Mouse (Mus musculus): ENCODE data around the gene Slc25a51.
A peak's percentile ranks its signal among the peaks of the same experiment; 100 is the strongest.

Slc25a51 gene

DNA sequence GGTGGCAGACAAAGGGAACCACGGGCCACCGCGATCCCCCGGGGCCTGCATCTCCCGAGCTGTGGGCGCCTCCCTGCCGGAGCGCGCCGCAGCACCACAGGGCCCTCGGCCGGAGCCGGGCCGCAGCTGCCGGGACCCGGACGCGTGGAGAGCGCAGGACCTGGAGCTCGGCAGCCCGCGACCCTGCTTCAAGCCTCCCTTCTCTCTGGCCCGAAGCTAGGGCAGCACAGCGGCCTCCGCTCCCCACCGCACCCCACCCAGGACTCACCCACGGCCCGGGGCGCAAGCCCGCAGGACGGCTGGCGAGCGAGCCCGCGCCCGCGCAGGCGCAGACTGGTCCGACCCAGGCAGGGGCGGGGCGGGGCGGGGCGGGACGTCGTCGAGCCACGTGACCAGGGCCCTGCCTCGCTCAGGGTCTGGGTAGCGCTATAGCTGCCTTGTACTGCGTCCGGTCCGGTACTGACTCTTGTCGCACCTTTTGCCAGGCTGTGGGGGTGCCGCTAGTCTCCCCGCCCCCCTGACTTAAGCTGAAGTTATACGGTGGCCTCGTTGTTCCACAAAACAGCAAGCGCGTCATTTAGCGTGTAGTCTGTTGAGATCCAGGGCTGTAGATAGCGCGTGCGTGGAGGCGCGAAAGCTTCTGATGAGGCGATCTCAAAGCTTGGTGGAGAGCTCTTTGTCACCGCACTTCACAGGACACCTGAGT, at the start of gene Slc25a51:
Gene Slc25a51, minus strand, starts transcription at position 340 of the 706 bp plus-strand sequence.
- peak; percentile 86 for DNase-seq (ENCODE audit: low read depth, low spot score)

DNA sequence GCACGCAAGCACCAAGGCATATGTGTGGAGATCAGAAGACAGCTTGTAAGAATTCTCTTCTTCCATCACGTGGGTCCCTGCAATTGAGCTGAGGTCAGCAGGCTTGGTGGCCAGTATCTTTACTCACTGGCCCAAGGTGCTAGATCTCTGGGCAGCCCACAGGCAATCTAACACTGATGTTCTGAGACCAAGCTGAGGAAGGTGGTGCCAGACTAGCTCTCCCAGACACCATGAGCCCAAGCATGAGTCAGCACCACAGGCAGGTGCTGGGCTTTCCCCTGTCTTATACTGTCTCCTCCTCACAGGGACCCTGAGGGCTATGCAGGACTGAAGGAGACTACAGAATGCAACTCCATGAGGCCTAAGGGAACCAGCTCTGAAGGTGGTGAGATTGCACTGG, 49.0 kb upstream of the Slc25a51 start:
- no peak for DNase-seq (ENCODE audit: low read depth, low spot score)

DNA sequence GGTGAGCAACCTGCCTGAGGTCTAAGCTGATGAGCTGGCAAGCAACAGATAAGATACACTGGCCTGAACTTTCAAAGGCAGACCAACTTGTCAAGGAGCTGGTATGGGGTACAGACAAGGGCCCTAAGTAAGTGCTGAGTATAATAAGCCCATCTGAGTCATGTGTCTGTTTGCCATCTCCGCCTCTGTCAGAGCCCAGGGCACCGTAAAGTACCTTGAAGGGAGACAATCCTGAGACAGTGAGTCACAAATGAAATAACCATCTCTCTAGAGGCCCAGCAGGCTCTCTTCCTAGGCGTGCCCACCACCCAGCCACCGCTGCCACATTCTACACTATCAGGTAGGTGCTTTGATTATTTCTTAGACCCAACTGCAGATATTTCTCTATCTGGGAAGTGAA, 46.4 kb upstream of the Slc25a51 start:
- no peak for DNase-seq (ENCODE audit: low read depth, low spot score)

DNA sequence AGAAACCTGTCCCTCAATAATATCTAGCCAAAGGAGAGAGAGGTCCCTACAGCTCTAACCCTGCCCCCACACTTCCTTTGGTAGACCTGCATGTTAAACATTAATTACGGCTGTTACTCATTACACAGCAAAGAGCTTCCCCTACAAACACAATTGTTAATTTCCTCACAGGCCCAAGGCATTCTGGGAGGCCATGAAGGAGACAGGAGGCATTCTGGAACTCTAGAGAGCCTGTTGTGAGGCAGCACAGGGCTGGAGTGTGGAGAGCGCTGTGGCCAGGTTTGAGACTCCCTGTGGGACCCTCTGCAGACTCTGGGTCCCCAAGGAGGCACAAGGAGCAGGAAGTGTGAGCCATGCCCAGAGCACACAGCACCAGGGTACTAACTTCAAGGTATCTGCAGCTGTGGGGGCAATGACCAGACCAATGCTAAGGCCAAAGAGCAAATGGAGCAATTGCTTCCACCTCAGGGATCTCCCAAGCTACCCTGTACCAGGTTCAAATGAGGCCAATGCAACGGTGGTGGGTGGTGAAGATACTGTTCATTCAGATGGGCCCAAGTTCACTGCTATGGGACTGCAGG, 44.8 kb upstream of the Slc25a51 start:
- no peak for DNase-seq (ENCODE audit: low read depth, low spot score)

GRCm38 (mm10) chr4:45452569-45453111, 44.1 kb upstream of the Slc25a51 start:
- DNase-seq (ENCODE audit: low read depth, low spot score): no peak

DNA sequence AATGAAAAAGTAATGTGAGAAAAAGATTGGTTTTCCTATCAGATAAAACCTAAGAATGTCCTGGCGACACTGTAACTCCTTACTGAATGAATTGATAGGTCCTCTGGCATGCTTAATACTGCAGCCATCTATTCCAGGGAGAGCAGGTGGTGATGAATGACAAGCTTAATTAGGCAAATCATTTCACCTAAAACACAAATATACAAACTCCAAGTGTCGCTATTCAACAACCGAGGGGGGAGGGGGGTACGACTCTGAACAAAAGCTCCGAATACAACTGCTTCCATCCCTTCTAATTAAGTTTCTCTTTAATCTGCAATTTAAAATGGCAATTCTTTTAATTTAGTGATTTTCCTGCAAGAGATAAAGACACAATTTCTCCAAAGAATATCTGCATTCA, 40.4 kb upstream of the Slc25a51 start:
- DNase-seq (ENCODE audit: low read depth, low spot score): no peak

DNA sequence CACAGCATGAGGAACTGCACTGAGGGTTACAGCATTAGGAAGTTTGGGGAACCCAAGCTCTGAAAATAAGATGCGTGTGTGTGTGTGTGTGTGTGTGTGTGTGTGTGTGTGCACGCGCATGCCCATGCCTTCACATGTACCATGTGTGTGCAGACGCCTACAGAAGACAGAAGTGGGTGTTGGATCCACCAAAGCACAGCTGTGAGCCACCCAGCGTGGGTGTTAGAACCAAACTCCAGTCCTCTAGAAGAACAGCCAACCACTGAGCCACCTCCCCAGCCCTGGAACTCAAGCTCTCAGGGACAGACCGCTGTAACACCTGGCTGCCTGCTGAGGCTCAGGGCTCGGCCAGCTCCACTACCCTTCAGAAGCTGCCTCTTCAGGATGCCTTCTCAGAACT, 39.9 kb upstream of the Slc25a51 start:
- DNase-seq (ENCODE audit: low read depth, low spot score): no peak

GRCm38 (mm10) chr4:45447196-45447595, 38.6 kb upstream of the Slc25a51 start:
- no peak for DNase-seq (ENCODE audit: low read depth, low spot score)

- no peak for DNase-seq (ENCODE audit: low read depth, low spot score)
These were observed 36.7 kb upstream of the Slc25a51 start for GRCm38 (mm10) chr4:45445235-45445634.

- DNase-seq (ENCODE audit: low read depth, low spot score): no peak
These were observed 36.2 kb upstream of the Slc25a51 start for GRCm38 (mm10) chr4:45444813-45445212.

GRCm38 (mm10) chr4:45443652-45444051, 35.1 kb upstream of the Slc25a51 start:
- no peak for DNase-seq (ENCODE audit: low read depth, low spot score)

DNA sequence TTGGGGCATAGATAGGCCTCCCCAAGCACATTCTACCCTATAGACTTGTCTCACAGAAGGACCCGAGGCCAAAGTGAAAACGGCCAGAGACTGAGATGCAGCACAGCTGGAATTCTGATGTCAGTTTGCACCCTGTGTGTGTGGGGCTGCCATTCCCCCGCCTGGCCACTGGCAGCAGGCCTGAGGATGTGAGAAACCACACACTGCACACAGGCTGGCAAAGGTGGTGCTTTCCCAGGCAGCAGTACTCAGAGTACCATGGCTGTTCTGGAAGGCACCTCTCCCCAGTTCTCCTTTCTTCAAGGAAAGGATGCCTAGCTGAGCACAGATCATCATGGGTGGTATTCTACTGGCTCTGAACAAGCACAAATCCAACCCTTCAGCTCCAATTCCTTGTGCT, 33.7 kb upstream of the Slc25a51 start:
- no peak for DNase-seq (ENCODE audit: low read depth, low spot score)

DNA sequence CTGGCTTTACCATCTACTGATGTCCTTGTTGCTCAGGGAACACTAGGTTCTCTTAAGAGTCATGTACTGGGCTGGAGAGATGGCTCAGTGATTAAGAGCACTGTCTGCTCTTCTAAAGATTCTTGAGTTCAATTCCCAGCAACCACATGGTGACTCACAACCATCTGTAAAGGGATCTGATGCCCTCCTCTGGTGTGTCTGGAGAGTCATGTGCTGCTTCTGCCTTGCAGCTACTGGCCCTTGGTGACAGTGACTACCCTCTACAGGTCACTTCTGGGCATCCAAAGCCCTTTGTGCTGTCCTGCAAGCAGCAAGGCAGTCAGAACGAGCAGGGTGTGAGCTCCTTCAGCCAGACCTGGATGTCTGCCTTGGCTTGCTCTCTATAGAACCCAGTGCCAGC, 33.2 kb upstream of the Slc25a51 start:
- DNase-seq (ENCODE audit: low read depth, low spot score): no peak

- no peak for DNase-seq (ENCODE audit: low read depth, low spot score)
These were observed 30.7 kb upstream of the Slc25a51 start for GRCm38 (mm10) chr4:45439281-45439680.

- DNase-seq (ENCODE audit: low read depth, low spot score): no peak
These were observed 28.4 kb upstream of the Slc25a51 start for GRCm38 (mm10) chr4:45437010-45437409.

GRCm38 (mm10) chr4:45436383-45436913, 27.9 kb upstream of the Slc25a51 start:
- DNase-seq (ENCODE audit: low read depth, low spot score): no peak

DNA sequence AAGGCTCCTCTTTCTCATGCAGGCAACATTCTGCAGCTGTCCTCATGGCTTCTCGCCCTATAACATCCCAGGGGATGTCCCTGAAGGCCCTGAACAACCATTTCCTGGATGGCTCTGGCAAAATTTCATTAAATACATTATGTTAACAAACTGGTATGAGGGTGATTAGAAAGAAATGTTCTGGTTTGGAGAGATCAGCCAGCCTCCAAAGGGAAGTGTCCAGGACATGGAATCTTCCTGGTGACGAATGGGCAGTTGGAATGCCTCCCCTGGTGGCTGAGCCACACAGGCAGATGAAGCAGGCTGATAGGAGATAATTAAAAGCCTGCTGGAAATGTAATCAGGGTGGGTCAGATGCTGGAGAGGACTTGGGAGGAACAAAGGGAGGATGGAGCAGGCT, 27.3 kb upstream of the Slc25a51 start:
- DNase-seq (ENCODE audit: low read depth, low spot score): no peak

GRCm38 (mm10) chr4:45434681-45435080, 26.1 kb upstream of the Slc25a51 start:
- no peak for DNase-seq (ENCODE audit: low read depth, low spot score)

DNA sequence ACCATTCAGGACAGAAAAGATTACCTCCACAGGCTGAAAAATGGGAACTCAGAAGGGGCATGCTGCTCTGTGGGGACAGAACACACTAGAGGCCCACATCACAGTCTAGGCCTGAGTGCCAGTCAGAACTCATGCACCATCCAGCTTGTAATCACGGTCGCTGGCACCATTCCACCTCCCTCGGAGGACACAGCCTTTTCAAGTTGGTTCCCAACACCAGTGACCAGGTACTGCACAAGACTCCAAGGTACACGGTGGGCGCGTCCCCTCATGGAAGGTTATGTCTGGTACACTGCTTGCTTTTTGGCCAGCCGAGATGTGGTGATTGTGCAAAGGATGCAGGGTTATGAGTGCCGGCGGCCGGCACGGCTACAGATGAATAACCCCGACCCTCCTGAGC, 25.5 kb upstream of the Slc25a51 start:
- no peak for DNase-seq (ENCODE audit: low read depth, low spot score)

DNA sequence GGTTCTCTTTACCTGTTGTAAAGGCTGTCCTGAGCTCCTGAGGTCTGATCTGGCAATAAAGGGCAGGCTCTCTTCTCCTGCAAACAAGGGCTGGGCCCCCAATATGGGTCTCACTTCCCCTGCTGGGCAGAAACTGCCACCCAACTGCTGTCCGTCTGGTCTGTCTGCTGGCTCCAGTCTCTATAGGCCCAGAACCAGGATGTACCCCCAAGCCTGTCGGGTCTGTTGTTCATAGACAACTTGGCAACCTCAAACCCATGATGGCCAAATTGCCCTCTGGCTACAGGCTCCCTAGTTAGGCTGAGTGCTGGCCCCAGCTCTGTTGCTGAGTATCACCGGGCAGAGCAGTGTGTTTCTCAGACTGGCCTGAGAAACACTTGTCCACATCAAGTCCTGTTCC, 23.2 kb upstream of the Slc25a51 start:
- DNase-seq (ENCODE audit: low read depth, low spot score): no peak

GRCm38 (mm10) chr4:45431316-45431715, 22.8 kb upstream of the Slc25a51 start:
- no peak for DNase-seq (ENCODE audit: low read depth, low spot score)

GRCm38 (mm10) chr4:45429451-45429850, 20.9 kb upstream of the Slc25a51 start:
- DNase-seq (ENCODE audit: low read depth, low spot score): no peak

All from c-Kit-negative CD71-positive TER-119-positive erythroid progenitor cells, embryonic 14.5 days (primary cell).